Comparison of ENCODE assay signal across 10 mouse cellular contexts in the genomic region with DNA sequence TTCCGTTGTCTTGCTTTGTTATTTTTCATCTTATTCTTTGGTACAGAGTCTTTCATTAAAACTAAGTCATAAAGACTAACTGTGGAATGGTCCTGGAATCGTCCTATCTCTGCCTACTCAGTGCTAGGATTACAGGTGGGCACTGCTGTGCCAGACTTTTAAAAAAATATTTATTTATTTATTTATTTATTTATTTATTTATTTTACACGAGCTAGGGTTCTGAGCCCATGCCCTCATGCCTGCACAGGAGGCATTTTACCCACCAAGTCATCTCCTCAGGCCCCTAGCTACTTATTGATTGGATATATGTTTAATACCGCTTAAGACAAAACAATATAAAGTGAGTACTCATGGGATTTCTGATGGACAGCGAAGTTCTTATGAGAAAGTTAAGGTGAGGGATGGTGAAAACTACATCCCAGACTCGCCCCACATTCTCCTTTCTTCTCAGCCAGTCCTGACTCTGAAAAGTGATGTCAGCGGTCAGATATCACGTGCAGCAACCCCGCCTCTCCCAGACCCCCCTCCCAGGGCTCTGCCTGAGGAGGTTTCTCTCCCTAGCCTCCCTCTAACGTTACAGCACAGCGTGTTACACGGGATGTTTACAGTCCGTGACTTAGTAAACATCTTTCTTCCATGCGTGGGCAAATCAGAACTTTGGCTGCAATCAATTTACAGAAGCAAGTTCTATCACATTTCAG.
DNase-seq lines count a peak whose midpoint lies in the region; ATAC-seq and TF ChIP-seq lines count a peak whose summit lies in the region.
"Had no signal": no experiment of that assay in that cellular context is flagged by ENCODE, and none has a peak within 500 bp of the region (broad histone marks: within the 10 kb centered on the region; RNA-seq: fewer than 3 reads in every experiment).

No protein-coding gene starts in this region.

- H3K4me3 ChIP-seq in heart, embryonic 13.5 days, result peak overlapping the region; percentile 45
- peak overlapping the region; percentile 25 for H3K4me3 ChIP-seq in hindbrain, embryonic 13.5 days
- H3K4me3 ChIP-seq in midbrain, postnatal 0 days (ENCODE audit: low read depth, low read length), result peak overlapping the region; percentile 27

- no peak for TF ChIP-seq CTCF in midbrain, postnatal 0 days (IDR thresholded peaks at IDR 0.05)

- no peak overlapping the region for H3K27ac ChIP-seq in heart, embryonic 13.5 days (replicated peaks)
- no peak overlapping the region for H3K27ac ChIP-seq in hindbrain, embryonic 13.5 days
- no peak overlapping the region for H3K27ac ChIP-seq in midbrain, postnatal 0 days (ENCODE audit: low read depth, low read length)
- H3K27ac ChIP-seq: macrophage had no signal

- no peaks in the 10 kb centered on the region for H3K36me3 ChIP-seq in heart, embryonic 13.5 days
- H3K36me3 ChIP-seq in hindbrain, embryonic 13.5 days, result no peaks in the 10 kb centered on the region
- no peaks in the 10 kb centered on the region for H3K36me3 ChIP-seq in midbrain, postnatal 0 days (ENCODE audit: insufficient read depth, low read length)

- no peaks in the 10 kb centered on the region for H3K9me3 ChIP-seq in heart, embryonic 13.5 days
- H3K9me3 ChIP-seq in hindbrain, embryonic 13.5 days, result no peaks in the 10 kb centered on the region
- H3K9me3 ChIP-seq in midbrain, postnatal 0 days (ENCODE audit: low read length), result no peaks in the 10 kb centered on the region

- peak overlapping the region; percentile 68 for H3K4me2 ChIP-seq in heart, embryonic 13.5 days
- H3K4me2 ChIP-seq in hindbrain, embryonic 13.5 days, result peak overlapping the region; percentile 48
- peak overlapping the region; percentile 51 for H3K4me2 ChIP-seq in midbrain, postnatal 0 days (ENCODE audit: low read depth, low read length, poor library complexity, severe bottlenecking)

- peak overlapping the region; percentile 66 for H3K9ac ChIP-seq in heart, embryonic 13.5 days
- peak overlapping the region; percentile 36 for H3K9ac ChIP-seq in hindbrain, embryonic 13.5 days
- no peak overlapping the region for H3K9ac ChIP-seq in midbrain, postnatal 0 days (replicated peaks; ENCODE audit: low read length, poor library complexity, severe bottlenecking)

- no peak for ATAC-seq in heart, embryonic 13.5 days (ENCODE audit: extremely low read depth, insufficient number of reproducible peaks, low FRiP score, low TSS enrichment)
- ATAC-seq in hindbrain, embryonic 13.5 days (ENCODE audit: low FRiP score), result peak; percentile 83
- ATAC-seq in midbrain, postnatal 0 days (ENCODE audit: low FRiP score), result peak; percentile 47

- no peak for DNase-seq in heart, adult 9 months (ENCODE audit: low spot score in 2 of 2)
- DNase-seq in embryo, embryonic 9.5 days (ENCODE audit: extremely low spot score), result peak; percentile 31
- DNase-seq in midbrain, postnatal 0 days (ENCODE audit: low spot score), result no peak
- DNase-seq in thymus, postnatal 10 days (ENCODE audit: low spot score in 2 of 2), result no peak
- no peak for DNase-seq in urinary bladder, postnatal 14 days (ENCODE audit: low spot score)
- no peak for DNase-seq in frontal cortex, postnatal 25 days (ENCODE audit: low spot score in 2 of 2)
- DNase-seq: cerebellum, postnatal 36 days had no signal

- H3K27me3 ChIP-seq in heart, embryonic 13.5 days (replicated peaks), result no peaks in the 10 kb centered on the region
- H3K27me3 ChIP-seq in hindbrain, embryonic 13.5 days, result peaks cover 5% of the 10 kb centered on the region; the same call in 1 of the 2 replicates
- no peaks in the 10 kb centered on the region for H3K27me3 ChIP-seq in midbrain, postnatal 0 days (ENCODE audit: insufficient read depth, low read length)

- no peaks in the 10 kb centered on the region for H3K4me1 ChIP-seq in heart, embryonic 13.5 days
- H3K4me1 ChIP-seq in hindbrain, embryonic 13.5 days (replicated peaks), result peaks cover 12% of the 10 kb centered on the region
- no peaks in the 10 kb centered on the region for H3K4me1 ChIP-seq in midbrain, postnatal 0 days (ENCODE audit: insufficient read depth, low read length)

- 28% methylated on average over 14 of the region's 14 CpGs for WGBS in heart, embryonic 13.5 days
- WGBS in hindbrain, embryonic 13.5 days, result 30% methylated on average over 14 of the region's 14 CpGs
- WGBS in midbrain, postnatal 0 days, result 29% methylated on average over 14 of the region's 14 CpGs
